Mouse (Mus musculus): ENCODE results near the gene BC030499. TPM values are rescaled to one million over a fixed set of nuclear protein-coding genes. Genes with fewer than 3 reads are reported as not detected.
"Not testable (repeated sequence)": the region's sequence is repeated elsewhere in the genome, so short reads cannot be mapped to it uniquely, and the experiment has no call there.

Gene BC030499
- polyA plus RNA-seq, 2 experiments = 0.25 TPM; not detected in 1

DNA sequence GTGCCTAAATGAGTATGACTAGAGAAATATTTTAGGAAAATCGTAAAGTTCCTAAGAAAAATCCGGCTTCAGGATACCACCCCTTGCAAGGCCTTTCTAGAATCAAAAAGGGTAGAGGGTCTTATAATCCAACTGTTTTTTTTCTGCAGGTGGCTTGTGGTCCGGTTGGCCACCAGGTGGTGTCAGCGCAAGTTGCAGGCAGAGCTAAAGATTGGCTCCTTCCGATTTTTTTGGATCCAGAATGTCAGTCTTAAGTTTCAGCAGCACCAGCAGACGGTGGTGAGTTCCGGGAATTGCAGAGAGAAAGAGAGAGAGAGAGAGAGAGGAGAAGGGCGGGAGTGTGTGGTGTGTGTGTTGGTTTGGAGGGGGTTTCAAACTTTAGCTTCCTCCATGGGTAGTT, 28.1 kb upstream of the BC030499 start:
- TF ChIP-seq CTCF (IDR thresholded peaks at IDR 0.05; ENCODE audit: low read depth) = peak; percentile 78
- no peak for TF ChIP-seq EP300 (IDR thresholded peaks at IDR 0.05; ENCODE audit: low read depth)
- WGBS (ENCODE audit: insufficient replicate concordance) = 2% methylated on average over 8 of the region's 8 CpGs

DNA sequence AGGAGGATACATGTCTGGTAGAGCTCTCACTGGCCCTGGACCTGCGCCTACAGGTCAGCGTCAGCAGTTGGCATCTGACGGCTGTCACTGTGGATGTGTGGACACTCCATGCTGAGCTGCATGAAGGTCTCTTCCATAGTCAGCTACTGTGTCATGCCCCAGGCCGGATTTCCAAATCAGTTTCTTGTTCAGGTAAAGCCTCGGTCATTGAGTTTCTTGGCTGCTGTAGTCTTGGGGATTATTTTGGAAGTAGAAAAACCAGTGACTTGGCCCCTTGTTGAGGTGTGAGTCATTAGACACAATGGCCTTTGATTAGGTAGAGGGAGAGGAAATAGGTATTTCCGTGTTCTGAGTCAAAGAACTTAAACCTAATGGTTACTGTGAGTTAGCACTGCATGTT, 25.1 kb upstream of the BC030499 start:
- Histone ChIP-seq H3K36me3 (replicated peaks; ENCODE audit: control insufficient read depth, insufficient read depth, low read depth) (peaks cover 60% of the 10 kb centered on the region), H3K4me3 (ENCODE audit: insufficient read depth in 1 of 2, low read depth in 2 of 2, low read length in 2 of 2) (no peak overlapping the region), H3K9me3 (ENCODE audit: control insufficient read depth, low read length) (no peaks in the 10 kb centered on the region), H3K9ac (replicated peaks) (no peak overlapping the region), H3K4me2 (ENCODE audit: low read depth) (no peak overlapping the region), H3K27ac (no peak overlapping the region), H3K27me3 (ENCODE audit: control insufficient read depth, insufficient read depth, low read length) (no peaks in the 10 kb centered on the region), H3K4me1 (replicated peaks; ENCODE audit: control insufficient read depth in 2 of 2, insufficient read depth in 2 of 2, low read length in 1 of 2) (peaks cover 0 to 4% of the 10 kb centered on the region in 2 experiments; a peak in 1 of 4 replicates)
- TF ChIP-seq CTCF (IDR thresholded peaks at IDR 0.05; ENCODE audit: low read depth) = no peak
- no peak for TF ChIP-seq EP300 (IDR thresholded peaks at IDR 0.05; ENCODE audit: low read depth)
- ATAC-seq (ENCODE audit: insufficient read depth) (no peak), DNase-seq (ENCODE audit: low read depth in 3 of 3, low spot score in 3 of 3) (no peak)
- WGBS (ENCODE audit: insufficient replicate concordance) = 83% methylated on average over 6 of the region's 6 CpGs

More for the DNA sequence above, 28.1 kb upstream of the BC030499 start:
- peaks cover 0 to 4% of the 10 kb centered on the region in 2 experiments; a peak in 1 of 4 replicates for H3K4me1 ChIP-seq (replicated peaks; ENCODE audit: control insufficient read depth in 2 of 2, insufficient read depth in 2 of 2, low read length in 1 of 2)
- H3K4me2 ChIP-seq (ENCODE audit: low read depth) = peak overlapping the region; percentile 87
- peak overlapping the region; percentile 71 for H3K9ac ChIP-seq (replicated peaks)
- H3K36me3 ChIP-seq (replicated peaks; ENCODE audit: control insufficient read depth, insufficient read depth, low read depth) = peaks cover 34% of the 10 kb centered on the region
- DNase-seq (ENCODE audit: low read depth in 3 of 3, low spot score in 3 of 3) (peak; percentile 39 to 64 (median 44)), ATAC-seq (ENCODE audit: insufficient read depth) (no peak)
- peak overlapping the region; percentile 48 to 74 for H3K4me3 ChIP-seq (ENCODE audit: insufficient read depth in 1 of 2, low read depth in 2 of 2, low read length in 2 of 2)
- H3K27ac ChIP-seq = peak overlapping the region; percentile 41
- no peaks in the 10 kb centered on the region for H3K9me3 ChIP-seq (ENCODE audit: control insufficient read depth, low read length)
- no peaks in the 10 kb centered on the region for H3K27me3 ChIP-seq (ENCODE audit: control insufficient read depth, insufficient read depth, low read length)

DNA sequence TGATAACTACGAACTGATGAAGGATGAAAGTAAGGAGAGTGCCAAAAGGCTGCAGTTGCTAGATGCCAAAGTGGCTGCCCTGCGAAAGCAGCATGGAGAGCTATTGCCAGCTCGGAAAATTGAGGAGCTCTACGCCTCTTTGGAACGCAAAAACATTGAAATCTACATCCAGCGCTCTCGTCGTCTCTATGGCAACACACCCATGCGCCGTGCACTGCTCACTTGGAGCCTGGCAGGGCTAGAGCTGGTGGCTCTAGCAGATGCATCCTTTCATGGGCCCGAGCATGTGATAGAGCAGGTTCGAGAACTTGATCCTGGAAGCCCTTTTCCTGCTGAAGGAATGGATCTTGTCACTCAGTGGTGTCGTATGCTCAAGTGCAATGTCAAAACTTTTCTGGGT, 18.7 kb upstream of the BC030499 start:
- Histone ChIP-seq H3K4me1 (replicated peaks; ENCODE audit: control insufficient read depth in 2 of 2, insufficient read depth in 2 of 2, low read length in 1 of 2) (no peaks in the 10 kb centered on the region), H3K36me3 (replicated peaks; ENCODE audit: control insufficient read depth, insufficient read depth, low read depth) (peaks cover 84% of the 10 kb centered on the region), H3K4me2 (ENCODE audit: low read depth) (no peak overlapping the region), H3K9ac (replicated peaks) (no peak overlapping the region), H3K27me3 (ENCODE audit: control insufficient read depth, insufficient read depth, low read length) (no peaks in the 10 kb centered on the region), H3K4me3 (ENCODE audit: insufficient read depth in 1 of 2, low read depth in 2 of 2, low read length in 2 of 2) (no peak overlapping the region), H3K27ac (no peak overlapping the region), H3K9me3 (ENCODE audit: control insufficient read depth, low read length) (no peaks in the 10 kb centered on the region)
- DNase-seq (ENCODE audit: low read depth in 3 of 3, low spot score in 3 of 3) = no peak
- WGBS (ENCODE audit: insufficient replicate concordance) = 83% methylated on average over 13 of the region's 13 CpGs
- TF ChIP-seq EP300 (IDR thresholded peaks at IDR 0.05; ENCODE audit: low read depth) (no peak), CTCF (IDR thresholded peaks at IDR 0.05; ENCODE audit: low read depth) (no peak)
- no peak for ATAC-seq (ENCODE audit: insufficient read depth)

DNA sequence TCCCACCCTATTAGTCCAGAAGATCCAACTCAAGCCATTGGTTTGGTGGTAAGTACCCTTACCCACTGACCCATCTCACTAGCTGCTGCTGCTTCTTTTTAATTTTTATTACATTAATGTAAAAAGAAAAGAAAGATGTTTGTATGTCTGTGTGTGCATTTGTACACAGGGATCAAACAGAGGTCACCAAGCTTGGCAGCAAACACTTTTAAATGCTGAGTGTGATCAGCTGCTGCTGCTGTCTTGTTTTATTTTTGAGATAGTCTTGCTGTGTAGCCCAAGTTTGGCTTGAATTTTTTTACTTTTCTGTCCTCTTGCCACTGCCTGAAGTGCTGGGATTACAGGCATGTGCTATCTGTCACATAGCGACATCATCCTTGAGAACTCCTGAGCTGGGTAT, 15.0 kb upstream of the BC030499 start:
- H3K27ac ChIP-seq = no peak overlapping the region
- H3K36me3 ChIP-seq (replicated peaks; ENCODE audit: control insufficient read depth, insufficient read depth, low read depth) = peaks cover 86% of the 10 kb centered on the region
- H3K27me3 ChIP-seq (ENCODE audit: control insufficient read depth, insufficient read depth, low read length) = no peaks in the 10 kb centered on the region
- no peaks in the 10 kb centered on the region for H3K9me3 ChIP-seq (ENCODE audit: control insufficient read depth, low read length)
- H3K4me2 ChIP-seq (ENCODE audit: low read depth) = no peak overlapping the region
- ATAC-seq (ENCODE audit: insufficient read depth) = no peak
- TF ChIP-seq CTCF (IDR thresholded peaks at IDR 0.05; ENCODE audit: low read depth) = no peak
- 95% methylated on average over 1 of the region's 1 CpGs for WGBS (ENCODE audit: insufficient replicate concordance)
- DNase-seq (ENCODE audit: low read depth in 3 of 3, low spot score in 3 of 3) = no peak
- no peak overlapping the region for H3K9ac ChIP-seq (replicated peaks)
- no peak overlapping the region for H3K4me3 ChIP-seq (ENCODE audit: insufficient read depth in 1 of 2, low read depth in 2 of 2, low read length in 2 of 2)
- H3K4me1 ChIP-seq (replicated peaks; ENCODE audit: control insufficient read depth in 2 of 2, insufficient read depth in 2 of 2, low read length in 1 of 2) = no peaks in the 10 kb centered on the region

DNA sequence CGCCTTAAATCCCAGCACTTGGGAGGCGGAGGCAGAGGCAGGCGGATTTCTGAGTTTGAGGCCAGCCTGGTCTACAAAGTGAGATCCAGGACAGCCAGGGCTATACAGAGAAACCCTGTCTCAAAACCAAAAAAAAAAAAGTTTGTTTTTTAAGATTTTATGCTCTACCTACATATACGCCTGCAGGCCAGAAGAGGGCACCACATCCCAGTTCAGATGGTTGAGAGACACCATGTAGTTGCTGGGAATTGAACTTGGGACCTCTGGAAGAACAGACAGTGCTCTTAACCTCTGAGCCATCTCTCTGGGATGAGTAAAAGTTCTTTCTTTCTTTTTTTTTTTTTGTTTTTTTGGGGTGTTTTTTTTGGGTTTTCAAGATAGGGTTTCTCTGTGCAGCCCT, 14.5 kb upstream of the BC030499 start:
- peak; percentile 50 for TF ChIP-seq CTCF (IDR thresholded peaks at IDR 0.05; ENCODE audit: low read depth)
- WGBS (ENCODE audit: insufficient replicate concordance) = 87% methylated on average over 4 of the region's 4 CpGs
- H3K9ac ChIP-seq (replicated peaks); H3K27me3 ChIP-seq (ENCODE audit: control insufficient read depth, insufficient read depth, low read length); H3K4me1 ChIP-seq (replicated peaks; ENCODE audit: control insufficient read depth in 2 of 2, insufficient read depth in 2 of 2, low read length in 1 of 2); H3K9me3 ChIP-seq (ENCODE audit: control insufficient read depth, low read length); H3K27ac ChIP-seq; H3K4me3 ChIP-seq (ENCODE audit: insufficient read depth in 1 of 2, low read depth in 2 of 2, low read length in 2 of 2); H3K4me2 ChIP-seq (ENCODE audit: low read depth); ATAC-seq (ENCODE audit: insufficient read depth); DNase-seq (ENCODE audit: low read depth in 3 of 3, low spot score in 3 of 3): not testable (repeated sequence)
- H3K36me3 ChIP-seq (replicated peaks; ENCODE audit: control insufficient read depth, insufficient read depth, low read depth) = peaks cover 88% of the 10 kb centered on the region
